Comparison of ENCODE assay signal across 11 mouse cellular contexts in genomic region chr1:82972046-82972445, GRCm38 (mm10). TPM values are rescaled to one million over a fixed set of nuclear protein-coding genes. Genes with fewer than 3 reads are reported as not detected.
A peak's percentile ranks its signal among the peaks of the same experiment; 100 is the strongest.
DNase-seq lines count a peak whose midpoint lies in the region; ATAC-seq and TF ChIP-seq lines count a peak whose summit lies in the region.
"Had no signal": no experiment of that assay in that cellular context is flagged by ENCODE, and none has a peak within 500 bp of the region (broad histone marks: within the 10 kb centered on the region; RNA-seq: fewer than 3 reads in every experiment).

No protein-coding gene starts in this region.

- no peak overlapping the region for H3K27ac ChIP-seq in liver, postnatal 0 days (ENCODE audit: low read depth)
- no peak overlapping the region for H3K27ac ChIP-seq in left cerebral cortex, adult 2 months
- H3K27ac ChIP-seq in forebrain, embryonic 11.5 days (ENCODE audit: low read depth, low read length) = no peak overlapping the region
- H3K27ac ChIP-seq: hindbrain, embryonic 15.5 days; limb, embryonic 13.5 days had no signal

- no peaks in the 10 kb centered on the region for H3K27me3 ChIP-seq in liver, postnatal 0 days (ENCODE audit: insufficient read depth, low read length)
- no peaks in the 10 kb centered on the region for H3K27me3 ChIP-seq in forebrain, embryonic 11.5 days (ENCODE audit: control insufficient read depth, insufficient read depth, low read length)
- H3K27me3 ChIP-seq: hindbrain, embryonic 15.5 days; limb, embryonic 13.5 days had no signal

- peak; percentile 53 for DNase-seq in NIH3T3 (ENCODE audit: low read depth)
- DNase-seq in adrenal gland, postnatal 25 days = peak; percentile 28
- peak; percentile 51 to 60 for DNase-seq in heart, postnatal 10 days
- DNase-seq in liver, postnatal 0 days = no peak
- no peak for DNase-seq in left cerebral cortex, adult 2 months (ENCODE audit: extremely low spot score in 1 of 2, low spot score in 2 of 2)
- DNase-seq in forebrain, embryonic 11.5 days (ENCODE audit: low spot score) = no peak

- no peaks in the 10 kb centered on the region for H3K9me3 ChIP-seq in liver, postnatal 0 days (ENCODE audit: low read length)
- no peaks in the 10 kb centered on the region for H3K9me3 ChIP-seq in forebrain, embryonic 11.5 days (ENCODE audit: control insufficient read depth, low read length)
- H3K9me3 ChIP-seq: hindbrain, embryonic 15.5 days; limb, embryonic 13.5 days had no signal

- no peak for TF ChIP-seq CTCF in liver, postnatal 0 days (IDR thresholded peaks at IDR 0.05; ENCODE audit: low read depth)
- no peak for TF ChIP-seq CTCF in left cerebral cortex, adult 2 months (IDR thresholded peaks at IDR 0.05)

- intact Hi-C loops in heart, postnatal 10 days (cut with DNase I) = loop anchor here (5.0 kb wide), 1 partner anchor 135 kb away; the partner anchor contains the start of gene Agfg1
- intact Hi-C loops in left cerebral cortex, adult 2 months (cut with DNase I) = no loop called here

- no peaks in the 10 kb centered on the region for H3K36me3 ChIP-seq in liver, postnatal 0 days (replicated peaks; ENCODE audit: insufficient read depth, low read length)
- H3K36me3 ChIP-seq in forebrain, embryonic 11.5 days (ENCODE audit: control insufficient read depth, insufficient read depth, low read length) = no peaks in the 10 kb centered on the region
- H3K36me3 ChIP-seq: hindbrain, embryonic 15.5 days; limb, embryonic 13.5 days had no signal

- TF ChIP-seq EP300 in liver, postnatal 0 days (IDR thresholded peaks at IDR 0.05; ENCODE audit: low read depth) = peak; percentile 23; the same call in 1 of the 2 replicates

- H3K9ac ChIP-seq in liver, postnatal 0 days (replicated peaks) = no peak overlapping the region
- no peak overlapping the region for H3K9ac ChIP-seq in forebrain, embryonic 11.5 days (ENCODE audit: low read length)
- H3K9ac ChIP-seq: hindbrain, embryonic 15.5 days; limb, embryonic 13.5 days had no signal

- H3K4me1 ChIP-seq in liver, postnatal 0 days (ENCODE audit: insufficient read depth) = no peaks in the 10 kb centered on the region
- no peaks in the 10 kb centered on the region for H3K4me1 ChIP-seq in forebrain, embryonic 11.5 days (replicated peaks; ENCODE audit: control insufficient read depth, insufficient read depth, low read length)
- H3K4me1 ChIP-seq: hindbrain, embryonic 15.5 days; limb, embryonic 13.5 days had no signal

- H3K4me3 ChIP-seq in liver, postnatal 0 days (ENCODE audit: low read depth, low read length) = no peak overlapping the region
- no peak overlapping the region for H3K4me3 ChIP-seq in left cerebral cortex, adult 2 months
- no peak overlapping the region for H3K4me3 ChIP-seq in forebrain, embryonic 11.5 days (ENCODE audit: low read depth, low read length)
- H3K4me3 ChIP-seq: hindbrain, embryonic 15.5 days; limb, embryonic 13.5 days had no signal

- WGBS in liver, postnatal 0 days (ENCODE audit: insufficient replicate concordance) = 27% methylated on average over 4 of the region's 4 CpGs
- WGBS in forebrain, embryonic 11.5 days = 76% methylated on average over 4 of the region's 4 CpGs

- ATAC-seq in liver, postnatal 0 days = peak; percentile 76
- ATAC-seq in megakaryocyte, adult 5-6 weeks (ENCODE audit: poor library complexity, severe bottlenecking) = no peak
- ATAC-seq in forebrain, embryonic 11.5 days (replicated peaks; ENCODE audit: low FRiP score) = no peak

- no peak overlapping the region for H3K4me2 ChIP-seq in liver, postnatal 0 days (ENCODE audit: low read depth, low read length)
- no peak overlapping the region for H3K4me2 ChIP-seq in forebrain, embryonic 11.5 days (ENCODE audit: low read depth, low read length, severe bottlenecking)
- H3K4me2 ChIP-seq: hindbrain, embryonic 15.5 days; limb, embryonic 13.5 days had no signal

RNA-seq across cellular contexts. Expression of gene Gm47955, which starts 12.0 kb away (rescaled TPM):
- total RNA-seq in adrenal gland, postnatal 25 days (2021) = not detected in 2 replicates
- not detected for total RNA-seq in heart, postnatal 10 days (2021)
- not detected in 2 replicates for polyA plus RNA-seq in liver, postnatal 0 days (2015; fragmentation: Nextera tagmentation; extraction: Ambion mirVana)
- total RNA-seq in left cerebral cortex, adult 2 months (2021) = not detected
- not detected in 2 replicates for total RNA-seq in megakaryocyte, adult 5-6 weeks (2015)
- not detected in 2 replicates for total RNA-seq in megakaryocyte, adult 5-6 weeks (2017)
- polyA plus RNA-seq in forebrain, embryonic 11.5 days (2014; fragmentation: Nextera tagmentation; extraction: Ambion mirVana) = not detected in 2 replicates
- total RNA-seq: MEL; neutrophil, adult 5-6 weeks had no signal
- polyA plus RNA-seq: hindbrain, embryonic 15.5 days; limb, embryonic 13.5 days had no signal

RNA-seq across cellular contexts. Expression of gene Gm7544, which starts 16.2 kb away (rescaled TPM):
- total RNA-seq in adrenal gland, postnatal 25 days (2021) = not detected in 2 replicates
- total RNA-seq in heart, postnatal 10 days (2021) = not detected
- not detected in 2 replicates for polyA plus RNA-seq in liver, postnatal 0 days (2015; fragmentation: Nextera tagmentation; extraction: Ambion mirVana)
- total RNA-seq in left cerebral cortex, adult 2 months (2021) = not detected
- total RNA-seq in megakaryocyte, adult 5-6 weeks (2015) = not detected in 2 replicates
- total RNA-seq in megakaryocyte, adult 5-6 weeks (2017) = not detected in 2 replicates
- not detected in 2 replicates for polyA plus RNA-seq in forebrain, embryonic 11.5 days (2014; fragmentation: Nextera tagmentation; extraction: Ambion mirVana)
- total RNA-seq: MEL; neutrophil, adult 5-6 weeks had no signal
- polyA plus RNA-seq: hindbrain, embryonic 15.5 days; limb, embryonic 13.5 days had no signal

RNA-seq across cellular contexts. Expression of gene Gm47959, which starts 28.3 kb away (rescaled TPM):
- total RNA-seq in adrenal gland, postnatal 25 days (2021) = not detected in 2 replicates
- total RNA-seq in heart, postnatal 10 days (2021) = not detected
- polyA plus RNA-seq in liver, postnatal 0 days (2015; fragmentation: Nextera tagmentation; extraction: Ambion mirVana) = not detected in 2 replicates
- not detected for total RNA-seq in left cerebral cortex, adult 2 months (2021)
- total RNA-seq in megakaryocyte, adult 5-6 weeks (2015) = not detected in 2 replicates
- total RNA-seq in megakaryocyte, adult 5-6 weeks (2017) = not detected in 2 replicates
- not detected in 2 replicates for polyA plus RNA-seq in forebrain, embryonic 11.5 days (2014; fragmentation: Nextera tagmentation; extraction: Ambion mirVana)
- total RNA-seq: MEL; neutrophil, adult 5-6 weeks had no signal
- polyA plus RNA-seq: hindbrain, embryonic 15.5 days; limb, embryonic 13.5 days had no signal

RNA-seq across cellular contexts. Expression of gene A030003K21Rik, which starts 28.9 kb away (rescaled TPM):
- not detected in 2 replicates for total RNA-seq in adrenal gland, postnatal 25 days (2021)
- not detected for total RNA-seq in heart, postnatal 10 days (2021)
- not detected in 2 replicates for polyA plus RNA-seq in liver, postnatal 0 days (2015; fragmentation: Nextera tagmentation; extraction: Ambion mirVana)
- not detected for total RNA-seq in left cerebral cortex, adult 2 months (2021)
- total RNA-seq in megakaryocyte, adult 5-6 weeks (2015) = not detected in 2 replicates
- total RNA-seq in megakaryocyte, adult 5-6 weeks (2017) = not detected in 2 replicates
- polyA plus RNA-seq in forebrain, embryonic 11.5 days (2014; fragmentation: Nextera tagmentation; extraction: Ambion mirVana) = not detected in 2 replicates
- total RNA-seq: MEL; neutrophil, adult 5-6 weeks had no signal
- polyA plus RNA-seq: hindbrain, embryonic 15.5 days; limb, embryonic 13.5 days had no signal

RNA-seq across cellular contexts. Expression of gene Gm6217, which starts 40.8 kb away (rescaled TPM):
- total RNA-seq in adrenal gland, postnatal 25 days (2021) = not detected in 2 replicates
- total RNA-seq in heart, postnatal 10 days (2021) = not detected
- not detected in 2 replicates for polyA plus RNA-seq in liver, postnatal 0 days (2015; fragmentation: Nextera tagmentation; extraction: Ambion mirVana)
- total RNA-seq in left cerebral cortex, adult 2 months (2021) = not detected
- total RNA-seq in megakaryocyte, adult 5-6 weeks (2015) = not detected in 2 replicates
- total RNA-seq in megakaryocyte, adult 5-6 weeks (2017) = not detected in 2 replicates
- polyA plus RNA-seq in forebrain, embryonic 11.5 days (2014; fragmentation: Nextera tagmentation; extraction: Ambion mirVana) = not detected in 2 replicates
- total RNA-seq: MEL; neutrophil, adult 5-6 weeks had no signal
- polyA plus RNA-seq: hindbrain, embryonic 15.5 days; limb, embryonic 13.5 days had no signal

Comparison
In these comparisons a context has a peak if more than half of its experiments do, and no peak if none do; other contexts are left out.
1. DNase-seq: peak in NIH3T3 (single experiment), adrenal gland, postnatal 25 days (single experiment) and heart, postnatal 10 days (2 of 2); none in liver, postnatal 0 days (single experiment), left cerebral cortex, adult 2 months (0 of 2) and forebrain, embryonic 11.5 days (single experiment).